Mouse (Mus musculus): ENCODE measurements around the gene Nr2f2.

DNA sequence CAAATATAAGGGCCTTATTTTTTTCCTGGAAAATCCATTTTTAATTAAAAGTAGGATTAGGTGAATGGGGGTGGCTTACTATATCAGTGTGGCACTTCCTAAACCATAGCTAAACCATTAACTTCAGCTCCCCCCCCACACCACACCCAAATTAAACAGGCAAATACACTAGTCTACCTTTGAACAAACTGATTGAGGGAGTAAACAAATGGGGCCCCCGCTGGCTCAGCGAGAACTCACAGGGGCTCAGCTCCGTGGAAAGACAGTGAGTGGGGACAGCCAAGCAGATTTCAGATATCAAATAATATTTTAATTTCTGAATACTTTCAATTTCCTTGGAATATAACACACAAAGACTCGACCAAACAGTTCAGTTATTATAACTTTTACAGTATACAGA lies 13.4 kb downstream of the Nr2f2 start:
- no peak for TF ChIP-seq CTCF (IDR thresholded peaks at IDR 0.05; ENCODE audit: borderline replicate concordance, insufficient read depth, low read depth, low read length)
- TF ChIP-seq POLR2A (IDR thresholded peaks at IDR 0.05; ENCODE audit: borderline replicate concordance, insufficient read depth, low read length), result no peak
